Mouse (Mus musculus) kidney, adult 2 months (tissue): ENCODE measurements at regions not wholly inside any gene's neighbourhood (a gene's known extent, or its start where the extent isn't known, plus 50 kb on each side); places are given as distances from the start of the nearest gene placed in this dataset.

Source experiments
- DNase-seq: peaks from one replicate; pipeline ENCODE4 v3.0.0; 2021
- H3K27ac ChIP-seq: fragments of 200-500 bp; 2 replicates; pipeline ENCODE4 v1.5.1; 2012; ENCODE audit warnings: low read depth, low read length, control low read depth, inconsistent platforms; ENCODE audit not compliant: insufficient read depth
- H3K27me3 ChIP-seq: fragments of 200-500 bp; replicated peaks from 2 replicates; pipeline ENCODE4 v1.6.1; 2012; ENCODE audit warnings: mild to moderate bottlenecking, moderate library complexity, low read length, inconsistent platforms; ENCODE audit not compliant: control insufficient read depth, insufficient read depth
- H3K36me3 ChIP-seq: fragments of 200-500 bp; 2 replicates; pipeline ENCODE4 v1.6.1; 2012; ENCODE audit warnings: mild to moderate bottlenecking, moderate library complexity, low read length, inconsistent platforms; ENCODE audit not compliant: control insufficient read depth, insufficient read depth
- H3K4me1 ChIP-seq: fragments of 200-500 bp; 2 replicates; pipeline ENCODE4 v1.6.1; 2011; ENCODE audit warnings: low read length; ENCODE audit not compliant: control insufficient read depth, insufficient read depth
- H3K4me3 ChIP-seq: fragments of 200-500 bp; 2 replicates; pipeline ENCODE4 v1.5.1; 2011; ENCODE audit warnings: mild to moderate bottlenecking, low read depth, low read length, control low read depth; ENCODE audit not compliant: insufficient read depth
- CTCF ChIP-seq: fragments of 200-500 bp; conservative IDR thresholded peaks from 2 replicates; pipeline ENCODE4 v1.5.1; 2011; ENCODE audit warnings: low read depth, mild to moderate bottlenecking, control low read depth, low read length, moderate library complexity, mixed read lengths; ENCODE audit not compliant: insufficient read depth, insufficient read length
- POLR2A ChIP-seq: fragments of 200-500 bp; IDR thresholded peaks from one replicate; pipeline ENCODE4 v1.6.1; 2011; ENCODE audit warnings: low read depth, low read length, control low read depth
- WGBS: fragments of 180-500 bp; shearing (Covaris S2); methylation state at CpG from one replicate; pipeline ENCODE4 v1.1.7; 2018; 5-methylcytosine and 5-hydroxymethylcytosine counted together

- Histone ChIP-seq H3K36me3 (no peaks in the 10 kb centered on the region), H3K27ac (no peak overlapping the region), H3K4me1 (no peaks in the 10 kb centered on the region), H3K27me3 (no peaks in the 10 kb centered on the region), H3K4me3 (no peak overlapping the region)
- no peak for DNase-seq
- 87% methylated on average over 1 of the region's 1 CpGs for WGBS
- no peak for TF ChIP-seq CTCF
- no peak for TF ChIP-seq POLR2A
These were observed 64.3 kb upstream of the Tnfsf11 start for GRCm38 (mm10) chr14:78372102-78372501.

GRCm38 (mm10) chr14:78368881-78369280 lies 61.0 kb upstream of the Tnfsf11 start:
- Histone ChIP-seq H3K27me3 (no peaks in the 10 kb centered on the region), H3K27ac (no peak overlapping the region), H3K4me3 (no peak overlapping the region), H3K36me3 (no peaks in the 10 kb centered on the region), H3K4me1 (no peaks in the 10 kb centered on the region)
- TF ChIP-seq CTCF (no peak), POLR2A (no peak)
- DNase-seq = no peak
- 90% methylated on average over 4 of the region's 4 CpGs for WGBS

GRCm38 (mm10) chr14:78364822-78365221 lies 57.0 kb upstream of the Tnfsf11 start:
- Histone ChIP-seq H3K27me3 (no peaks in the 10 kb centered on the region), H3K27ac (no peak overlapping the region), H3K4me3 (no peak overlapping the region), H3K36me3 (no peaks in the 10 kb centered on the region), H3K4me1 (no peaks in the 10 kb centered on the region)
- DNase-seq = no peak
- TF ChIP-seq POLR2A = no peak
- no peak for TF ChIP-seq CTCF

GRCm38 (mm10) chr14:78363123-78363522 lies 55.3 kb upstream of the Tnfsf11 start:
- WGBS = 55% methylated on average over 5 of the region's 5 CpGs
- H3K36me3 ChIP-seq = no peaks in the 10 kb centered on the region
- H3K27ac ChIP-seq = no peak overlapping the region
- DNase-seq = no peak
- no peak overlapping the region for H3K4me3 ChIP-seq
- no peaks in the 10 kb centered on the region for H3K4me1 ChIP-seq
- H3K27me3 ChIP-seq = no peaks in the 10 kb centered on the region
- TF ChIP-seq POLR2A (no peak), CTCF (no peak)
